In genomic region chr14:121877640-121878039, GRCm38 (mm10) we compare ENCODE assay signal across 8 mouse cellular contexts. TPM values are rescaled to one million over a fixed set of nuclear protein-coding genes. Genes with fewer than 3 reads are reported as not detected.
DNase-seq lines count a peak whose midpoint lies in the region; ATAC-seq and TF ChIP-seq lines count a peak whose summit lies in the region.
"Had no signal": no experiment of that assay in that cellular context is flagged by ENCODE, and none has a peak within 500 bp of the region (broad histone marks: within the 10 kb centered on the region; RNA-seq: fewer than 3 reads in every experiment).

No protein-coding gene starts in this region.

- TF ChIP-seq POLR2A in lung, adult 2 months (IDR thresholded peaks at IDR 0.05; ENCODE audit: borderline replicate concordance, extremely low read depth, low read depth, low read length): no peak

- peak overlapping the region; percentile 90 for H3K9ac ChIP-seq in lung, embryonic 14.5 days
- peak overlapping the region; percentile 88 for H3K9ac ChIP-seq in embryonic facial prominence, embryonic 14.5 days (ENCODE audit: low read depth, low read length)
- H3K9ac ChIP-seq in intestine, embryonic 16.5 days (ENCODE audit: low read depth, low read length): peak overlapping the region; percentile 96
- H3K9ac ChIP-seq in neural tube, embryonic 14.5 days (replicated peaks; ENCODE audit: low read depth, low read length): peak overlapping the region; percentile 92

- peak overlapping the region; percentile 96 for H3K4me2 ChIP-seq in lung, embryonic 14.5 days
- H3K4me2 ChIP-seq in embryonic facial prominence, embryonic 14.5 days (ENCODE audit: low read depth, low read length): peak overlapping the region; percentile 76
- peak overlapping the region; percentile 58 for H3K4me2 ChIP-seq in intestine, embryonic 16.5 days (ENCODE audit: low read depth, low read length)
- peak overlapping the region; percentile 58 for H3K4me2 ChIP-seq in neural tube, embryonic 14.5 days (ENCODE audit: low read depth, low read length)

- 29% methylated on average over 8 of the region's 8 CpGs for WGBS in lung, embryonic 14.5 days
- WGBS in lung, adult 2 months: 43% methylated on average over 8 of the region's 8 CpGs
- WGBS in embryonic facial prominence, embryonic 14.5 days: 28% methylated on average over 8 of the region's 8 CpGs
- WGBS in intestine, embryonic 16.5 days: 34% methylated on average over 8 of the region's 8 CpGs
- 37% methylated on average over 8 of the region's 8 CpGs for WGBS in neural tube, embryonic 14.5 days

- H3K36me3 ChIP-seq in lung, embryonic 14.5 days (ENCODE audit: insufficient read depth): no peaks in the 10 kb centered on the region
- H3K36me3 ChIP-seq in embryonic facial prominence, embryonic 14.5 days (ENCODE audit: control insufficient read depth, insufficient read depth, low read length): no peaks in the 10 kb centered on the region
- H3K36me3 ChIP-seq in intestine, embryonic 16.5 days (ENCODE audit: control insufficient read depth, insufficient read depth, low read length): no peaks in the 10 kb centered on the region
- H3K36me3 ChIP-seq in neural tube, embryonic 14.5 days (ENCODE audit: control insufficient read depth, insufficient read depth, low read length): no peaks in the 10 kb centered on the region

- H3K27me3 ChIP-seq in lung, embryonic 14.5 days (ENCODE audit: insufficient read depth, low read length): no peaks in the 10 kb centered on the region
- H3K27me3 ChIP-seq in embryonic facial prominence, embryonic 14.5 days (replicated peaks; ENCODE audit: control insufficient read depth, insufficient read depth, low read length): no peaks in the 10 kb centered on the region
- no peaks in the 10 kb centered on the region for H3K27me3 ChIP-seq in intestine, embryonic 16.5 days (replicated peaks; ENCODE audit: control insufficient read depth, insufficient read depth, low read length)
- H3K27me3 ChIP-seq in neural tube, embryonic 14.5 days (ENCODE audit: control insufficient read depth, insufficient read depth, low read length): no peaks in the 10 kb centered on the region

- ATAC-seq in lung, embryonic 14.5 days (ENCODE audit: insufficient read depth): no peak
- ATAC-seq in embryonic facial prominence, embryonic 14.5 days (ENCODE audit: low read depth): no peak
- no peak for ATAC-seq in intestine, embryonic 16.5 days
- ATAC-seq in neural tube, embryonic 14.5 days (ENCODE audit: low read depth): no peak

- DNase-seq in lung, embryonic 14.5 days: peak; percentile 15
- DNase-seq in lung, adult 2 months: no peak
- no peak for DNase-seq in embryonic facial prominence, embryonic 14.5 days (ENCODE audit: low spot score)
- no peak for DNase-seq in adrenal gland, postnatal 14 days
- DNase-seq in testis, postnatal 14 days (ENCODE audit: low spot score): no peak

- H3K27ac ChIP-seq in lung, embryonic 14.5 days (ENCODE audit: low read depth): peak overlapping the region; percentile 97; the same call in 1 of the 2 replicates
- peak overlapping the region; percentile 92 for H3K27ac ChIP-seq in embryonic facial prominence, embryonic 14.5 days (replicated peaks; ENCODE audit: low read depth, low read length)
- H3K27ac ChIP-seq in intestine, embryonic 16.5 days (ENCODE audit: low read length): peak overlapping the region; percentile 99
- no peak overlapping the region; the same call in 1 of the 2 replicates for H3K27ac ChIP-seq in neural tube, embryonic 14.5 days (ENCODE audit: low read depth, low read length)

- no peaks in the 10 kb centered on the region for H3K4me1 ChIP-seq in lung, embryonic 14.5 days (ENCODE audit: insufficient read depth)
- 0 out of 2 replicates have a peak, but pooled peaks cover 3% of the 10 kb centered on the region for H3K4me1 ChIP-seq in lung, adult 2 months (ENCODE audit: control insufficient read depth, insufficient read depth, low read length)
- 0 out of 2 replicates have a peak, but pooled peaks cover 3% of the 10 kb centered on the region for H3K4me1 ChIP-seq in embryonic facial prominence, embryonic 14.5 days (ENCODE audit: control insufficient read depth, insufficient read depth, low read length)
- H3K4me1 ChIP-seq in intestine, embryonic 16.5 days (ENCODE audit: control insufficient read depth, insufficient read depth, low read length): peaks cover 25% of the 10 kb centered on the region
- H3K4me1 ChIP-seq in neural tube, embryonic 14.5 days (ENCODE audit: control insufficient read depth, insufficient read depth, low read length): peaks cover 14% of the 10 kb centered on the region

- TF ChIP-seq CTCF in lung, embryonic 14.5 days (IDR thresholded peaks at IDR 0.05; ENCODE audit: low read depth): no peak
- TF ChIP-seq CTCF in lung, adult 2 months (IDR thresholded peaks at IDR 0.05; ENCODE audit: insufficient read depth, low read length): no peak

- H3K9me3 ChIP-seq in lung, embryonic 14.5 days (ENCODE audit: low read depth, low read length): no peaks in the 10 kb centered on the region
- H3K9me3 ChIP-seq in embryonic facial prominence, embryonic 14.5 days (ENCODE audit: control insufficient read depth, low read length): no peaks in the 10 kb centered on the region
- no peaks in the 10 kb centered on the region for H3K9me3 ChIP-seq in intestine, embryonic 16.5 days (ENCODE audit: control insufficient read depth, low read length)
- no peaks in the 10 kb centered on the region for H3K9me3 ChIP-seq in neural tube, embryonic 14.5 days (ENCODE audit: control insufficient read depth, low read length)

- H3K4me3 ChIP-seq in lung, embryonic 14.5 days (ENCODE audit: low read depth, low read length): peak overlapping the region; percentile 97
- no peak overlapping the region for H3K4me3 ChIP-seq in lung, adult 2 months (replicated peaks; ENCODE audit: extremely low read depth, low read depth, low read length)
- peak overlapping the region; percentile 87 for H3K4me3 ChIP-seq in embryonic facial prominence, embryonic 14.5 days (ENCODE audit: low read depth, low read length)
- peak overlapping the region; percentile 98 for H3K4me3 ChIP-seq in intestine, embryonic 16.5 days (ENCODE audit: low read length)
- H3K4me3 ChIP-seq in neural tube, embryonic 14.5 days (ENCODE audit: low read depth, low read length): peak overlapping the region; percentile 69

RNA-seq across cellular contexts. Expression of gene Ubac2, which starts 0.8 kb away (rescaled TPM):
- polyA plus RNA-seq in lung, embryonic 14.5 days (2014; fragmentation: Nextera tagmentation; extraction: Ambion mirVana): 61.1 and 65.0 TPM in 2 replicates
- polyA plus RNA-seq in lung, adult 2 months (2012; rRNA removed): 37.7 and 47.1 TPM in 2 replicates
- polyA plus RNA-seq in embryonic facial prominence, embryonic 14.5 days (2014; fragmentation: Nextera tagmentation; extraction: Ambion mirVana): 60.1 and 65.9 TPM in 2 replicates
- polyA plus RNA-seq in intestine, embryonic 16.5 days (2015; fragmentation: Nextera tagmentation; extraction: Ambion mirVana): 61.6 and 63.3 TPM in 2 replicates
- polyA plus RNA-seq in neural tube, embryonic 14.5 days (2014; fragmentation: Nextera tagmentation; extraction: Ambion mirVana): 48.7 and 59.9 TPM in 2 replicates
- total RNA-seq in adrenal gland, postnatal 14 days (2021): 30.3 and 34.4 TPM in 2 replicates

RNA-seq across cellular contexts. Expression of gene Gpr18, which starts 37.9 kb away (rescaled TPM):
- polyA plus RNA-seq in lung, embryonic 14.5 days (2014; fragmentation: Nextera tagmentation; extraction: Ambion mirVana): 0.28 and 0.47 TPM in 2 replicates
- polyA plus RNA-seq in lung, adult 2 months (2012; rRNA removed): 5.6 and 8.3 TPM in 2 replicates
- polyA plus RNA-seq in embryonic facial prominence, embryonic 14.5 days (2014; fragmentation: Nextera tagmentation; extraction: Ambion mirVana): 0.11 and 0.22 TPM in 2 replicates
- polyA plus RNA-seq in intestine, embryonic 16.5 days (2015; fragmentation: Nextera tagmentation; extraction: Ambion mirVana): 0.34 and 0.38 TPM in 2 replicates
- polyA plus RNA-seq in neural tube, embryonic 14.5 days (2014; fragmentation: Nextera tagmentation; extraction: Ambion mirVana): 0.54 TPM in 1 of 2 replicates, not detected in the other
- total RNA-seq in adrenal gland, postnatal 14 days (2021): 0.67 and 5.2 TPM in 2 replicates
- total RNA-seq: left cerebral cortex, adult 8-10 months had no signal
